Mouse (Mus musculus): ENCODE measurements around the gene Gpr35. TPM values are rescaled to one million over a fixed set of nuclear protein-coding genes. Genes with fewer than 3 reads are reported as not detected.

Gpr35 gene
- under 1 TPM; 0.12 to 0.56 TPM for total RNA-seq (2021)
- long read RNA-seq, experiment 1, partial matches to known transcripts = 1 of 2 reads
- long read RNA-seq, experiment 1, other reads (novel, unspliced or antisense) = 1 of 2 reads
- long read RNA-seq, experiment 2 = 0 reads

- no peak for DNase-seq
These were observed at the start of gene Gpr35 for GRCm38 (mm10) chr1:92950607-92951006. TSS of gene Gpr35 (plus strand) at chr1:92950865.

GRCm38 (mm10) chr1:92902786-92903185 is 47.9 kb upstream of the Gpr35 start, which contains the start of gene Ankmy1:
TSS of gene Ankmy1 (minus strand) at chr1:92902906.
- DNase-seq = peak; percentile 42

- peak; percentile 0 for DNase-seq
These were observed 47.0 kb upstream of the Gpr35 start for GRCm38 (mm10) chr1:92903627-92904026.

- peak; percentile 15 for DNase-seq
These were observed 44.9 kb upstream of the Gpr35 start for GRCm38 (mm10) chr1:92905703-92906310.

- peak; percentile 86 for DNase-seq
These were observed 43.7 kb upstream of the Gpr35 start, which contains the start of gene Dusp28 for GRCm38 (mm10) chr1:92906779-92907631. TSS of gene Dusp28 (plus strand) at chr1:92906981.

- DNase-seq = peak; percentile 1
These were observed 42.9 kb upstream of the Gpr35 start for GRCm38 (mm10) chr1:92907632-92908360.

GRCm38 (mm10) chr1:92908664-92909063 is 42.0 kb upstream of the Gpr35 start:
- DNase-seq = no peak

GRCm38 (mm10) chr1:92909068-92909467 is 41.6 kb upstream of the Gpr35 start:
- DNase-seq = peak; percentile 1

- DNase-seq = peak; percentile 78
These were observed 40.3 kb upstream of the Gpr35 start, which contains the start of gene Rnpepl1 for GRCm38 (mm10) chr1:92910239-92910885. TSS of gene Rnpepl1 (plus strand) at chr1:92910783.

GRCm38 (mm10) chr1:92910925-92911720 is 39.5 kb upstream of the Gpr35 start:
- peak; percentile 75 for DNase-seq

- DNase-seq = no peak
These were observed 38.9 kb upstream of the Gpr35 start for GRCm38 (mm10) chr1:92911721-92912138.

- no peak for DNase-seq
These were observed 38.4 kb upstream of the Gpr35 start for GRCm38 (mm10) chr1:92912286-92912685.

GRCm38 (mm10) chr1:92914239-92914638 is 36.4 kb upstream of the Gpr35 start:
- DNase-seq = no peak

GRCm38 (mm10) chr1:92914993-92915392 is 35.7 kb upstream of the Gpr35 start:
- DNase-seq = no peak

GRCm38 (mm10) chr1:92916725-92917124 is 33.9 kb upstream of the Gpr35 start:
- no peak for DNase-seq

GRCm38 (mm10) chr1:92919151-92919550 is 31.5 kb upstream of the Gpr35 start:
- no peak for DNase-seq

GRCm38 (mm10) chr1:92919775-92920174 is 30.9 kb upstream of the Gpr35 start:
- DNase-seq = no peak

- DNase-seq = no peak
These were observed 30.0 kb upstream of the Gpr35 start for GRCm38 (mm10) chr1:92920474-92921200.

- no peak for DNase-seq
These were observed 29.2 kb upstream of the Gpr35 start for GRCm38 (mm10) chr1:92921496-92921895.

- no peak for DNase-seq
These were observed 20.4 kb upstream of the Gpr35 start for GRCm38 (mm10) chr1:92930171-92930706.

Data from gastrocnemius, postnatal 10 days (tissue).